Mouse (Mus musculus) midbrain, embryonic 11.5 days (tissue): ENCODE measurements at regions not wholly inside any gene's neighbourhood (a gene's known extent, or its start where the extent isn't known, plus 50 kb on each side); places are given as distances from the start of the nearest gene placed in this dataset.

Source experiments
- ATAC-seq: fragments of 200-750 bp; cut with Nextera tagmentation; 2 replicates; pipeline ENCODE4 v1.8.0; 2017; ENCODE audit warnings: moderate TSS enrichment, moderate library complexity; ENCODE audit not compliant: low FRiP score
- DNase-seq: peaks from one replicate; pipeline ENCODE4 v3.0.0; 2015; ENCODE audit warnings: low spot score; ENCODE audit errors: missing footprints
- H3K27ac ChIP-seq: fragments of 300-500 bp; sonication (generic); 2 replicates; pipeline ENCODE4 v1.5.1; 2014; ENCODE audit warnings: low read depth, low read length
- H3K27me3 ChIP-seq: fragments of 300-500 bp; sonication (generic); 2 replicates; pipeline ENCODE4 v1.6.1; 2014; ENCODE audit warnings: mild to moderate bottlenecking, low read length, moderate library complexity, mixed read lengths; ENCODE audit not compliant: control insufficient read depth, insufficient read depth
- H3K36me3 ChIP-seq: fragments of 300-500 bp; sonication (generic); 2 replicates; pipeline ENCODE4 v1.6.1; 2014; ENCODE audit warnings: mild to moderate bottlenecking, low read length, moderate library complexity, mixed read lengths; ENCODE audit not compliant: control insufficient read depth, insufficient read depth
- H3K4me1 ChIP-seq: fragments of 300-500 bp; sonication (generic); 2 replicates; pipeline ENCODE4 v1.6.1; 2014; ENCODE audit warnings: low read length; ENCODE audit not compliant: control insufficient read depth, insufficient read depth
- H3K4me2 ChIP-seq: fragments of 300-500 bp; sonication (generic); 2 replicates; pipeline ENCODE4 v1.6.1; 2014; ENCODE audit warnings: mild to moderate bottlenecking, moderate library complexity
- H3K4me3 ChIP-seq: fragments of 300-500 bp; sonication (generic); 2 replicates; pipeline ENCODE4 v1.5.1; 2014; ENCODE audit warnings: low read depth, low read length
- H3K9ac ChIP-seq: fragments of 300-500 bp; sonication (generic); 2 replicates; pipeline ENCODE4 v1.6.1; 2014; ENCODE audit warnings: low read length
- H3K9me3 ChIP-seq: fragments of 300-500 bp; sonication (generic); 2 replicates; pipeline ENCODE4 v1.6.1; 2016; ENCODE audit warnings: low read length; ENCODE audit not compliant: control insufficient read depth
- WGBS: fragments of 180-500 bp; shearing (Covaris S2); extraction: QIAGEN DNeasy Blood & Tissue Kit; methylation state at CpG from one replicate; pipeline ENCODE4 v1.1.7; 2014; 5-methylcytosine and 5-hydroxymethylcytosine counted together

DNA sequence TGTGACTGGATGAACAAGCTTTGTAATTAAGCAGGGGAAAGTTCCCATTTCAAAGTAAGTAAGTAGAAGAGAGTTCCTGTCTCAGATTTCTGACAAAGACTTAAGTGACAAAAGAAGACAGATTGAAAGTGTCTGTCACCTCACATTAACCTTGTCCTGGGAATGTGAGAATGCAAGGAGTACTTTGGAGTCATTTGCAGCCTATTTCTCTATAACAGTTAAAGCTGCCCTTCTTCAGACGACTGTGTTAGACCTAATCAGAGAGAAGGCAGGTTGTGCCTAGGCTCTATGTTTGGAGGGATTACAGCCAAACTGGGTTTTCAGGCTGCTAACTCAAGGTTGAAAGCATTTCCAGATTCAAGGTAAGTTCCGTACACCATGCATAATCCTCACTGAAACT is 446.5 kb downstream of the Pdgfc start:
- Histone ChIP-seq H3K27me3 (no peaks in the 10 kb centered on the region), H3K27ac (no peak overlapping the region), H3K9ac (no peak overlapping the region), H3K4me2 (no peak overlapping the region), H3K9me3 (no peaks in the 10 kb centered on the region), H3K4me1 (no peaks in the 10 kb centered on the region), H3K4me3 (no peak overlapping the region), H3K36me3 (no peaks in the 10 kb centered on the region)
- DNase-seq: no peak
- no peak for ATAC-seq
- 53% methylated on average over 2 of the region's 2 CpGs for WGBS

DNA sequence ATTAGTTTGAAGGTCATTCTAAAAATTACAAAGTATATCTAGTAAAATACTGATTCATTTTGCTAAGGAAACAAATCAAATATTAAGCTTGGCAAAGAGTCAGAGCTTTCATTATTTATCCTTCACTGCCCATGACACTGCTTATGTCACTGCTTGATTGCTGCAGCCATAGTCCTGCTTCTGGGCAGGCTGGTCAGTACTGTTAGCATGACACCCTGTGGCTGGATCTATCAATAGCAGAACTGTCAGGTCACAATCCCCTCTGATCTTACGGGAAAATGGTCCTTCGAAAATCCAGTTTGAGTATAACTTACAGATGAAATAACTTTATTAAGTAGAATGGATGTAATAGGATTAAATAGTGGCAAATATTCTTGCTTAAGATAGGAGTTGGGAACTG is 447.1 kb downstream of the Pdgfc start:
- WGBS: 72% methylated on average over 2 of the region's 2 CpGs
- H3K4me1 ChIP-seq: no peaks in the 10 kb centered on the region
- no peaks in the 10 kb centered on the region for H3K9me3 ChIP-seq
- DNase-seq: no peak
- no peak overlapping the region for H3K4me2 ChIP-seq
- no peaks in the 10 kb centered on the region for H3K36me3 ChIP-seq
- H3K4me3 ChIP-seq: no peak overlapping the region
- no peak overlapping the region for H3K27ac ChIP-seq
- H3K9ac ChIP-seq: no peak overlapping the region
- no peaks in the 10 kb centered on the region for H3K27me3 ChIP-seq
- ATAC-seq: 0 out of 2 replicates have a peak, but pooled peaks have one; percentile 66

DNA sequence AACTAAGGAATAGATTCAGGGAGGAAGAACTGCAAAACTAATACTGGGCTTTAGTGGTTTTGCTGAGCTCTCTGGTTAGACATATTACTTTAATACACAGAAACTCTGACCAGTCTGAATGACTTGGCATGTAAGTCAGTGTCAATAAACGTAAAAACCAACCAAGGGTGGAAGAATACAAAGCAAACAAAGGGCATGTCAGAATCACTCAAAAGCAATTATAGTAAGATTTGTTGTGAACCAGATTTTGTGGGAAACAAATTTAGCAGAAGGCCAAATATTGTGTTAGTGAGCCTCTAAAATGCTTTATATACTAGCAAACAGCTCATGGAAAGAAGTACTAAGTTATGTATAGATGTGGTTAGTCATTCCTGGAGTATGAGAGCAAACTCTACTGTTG is 427.1 kb upstream of the Ctso start:
- H3K4me2 ChIP-seq: no peak overlapping the region
- no peaks in the 10 kb centered on the region for H3K36me3 ChIP-seq
- 87% methylated on average over 1 of the region's 1 CpGs for WGBS
- no peaks in the 10 kb centered on the region for H3K9me3 ChIP-seq
- H3K4me1 ChIP-seq: no peaks in the 10 kb centered on the region
- no peak overlapping the region for H3K4me3 ChIP-seq
- H3K27ac ChIP-seq: no peak overlapping the region
- no peak overlapping the region for H3K9ac ChIP-seq
- H3K27me3 ChIP-seq: no peaks in the 10 kb centered on the region
- DNase-seq: no peak
- no peak for ATAC-seq

DNA sequence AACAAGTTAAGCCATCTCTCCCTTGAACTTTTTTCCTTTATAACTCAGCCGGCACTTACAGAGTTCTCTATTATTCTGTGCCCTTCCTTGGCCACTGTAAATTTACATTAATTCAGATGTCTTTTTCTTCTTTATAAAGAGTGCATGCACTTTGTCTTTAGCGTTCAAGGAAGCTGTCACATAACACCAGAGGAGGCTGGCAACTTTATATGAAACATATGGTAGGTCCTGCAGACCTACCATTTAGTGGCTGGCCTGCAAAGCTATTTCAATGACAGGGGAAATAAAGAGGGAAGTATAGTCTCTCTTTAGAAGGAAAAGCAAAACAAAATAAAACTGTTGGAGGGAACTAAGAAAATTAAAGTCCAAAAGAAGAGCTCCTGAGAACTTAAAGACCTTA is 423.8 kb upstream of the Ctso start:
- no peak overlapping the region for H3K4me3 ChIP-seq
- DNase-seq: no peak
- H3K36me3 ChIP-seq: no peaks in the 10 kb centered on the region
- H3K27ac ChIP-seq: no peak overlapping the region
- H3K4me1 ChIP-seq: no peaks in the 10 kb centered on the region
- no peaks in the 10 kb centered on the region for H3K27me3 ChIP-seq
- H3K9me3 ChIP-seq: no peaks in the 10 kb centered on the region
- H3K4me2 ChIP-seq: no peak overlapping the region
- H3K9ac ChIP-seq: no peak overlapping the region
- 63% methylated on average over 2 of the region's 2 CpGs for WGBS
- no peak for ATAC-seq

DNA sequence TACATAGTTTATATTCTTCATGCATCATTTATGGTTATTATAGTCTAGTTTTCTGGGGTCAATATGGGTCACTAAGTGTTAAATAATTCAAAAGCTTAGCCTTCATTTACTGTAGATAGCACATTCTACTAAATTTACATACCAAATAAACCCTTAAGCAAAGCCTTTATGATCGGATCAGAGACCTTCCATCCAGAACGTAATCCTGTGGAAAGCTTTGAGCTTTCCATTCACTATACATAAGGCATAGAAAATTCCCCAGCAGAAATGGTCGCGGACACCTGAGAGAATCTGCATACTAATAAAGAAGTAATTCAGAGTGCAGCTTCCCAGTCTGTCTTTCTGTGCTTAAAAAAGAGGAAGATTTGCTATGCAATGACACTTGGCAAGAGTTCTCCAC is 410.6 kb upstream of the Ctso start:
- Histone ChIP-seq H3K4me2 (no peak overlapping the region), H3K27me3 (no peaks in the 10 kb centered on the region), H3K9ac (no peak overlapping the region), H3K36me3 (no peaks in the 10 kb centered on the region), H3K27ac (no peak overlapping the region), H3K4me3 (no peak overlapping the region), H3K4me1 (no peaks in the 10 kb centered on the region), H3K9me3 (no peaks in the 10 kb centered on the region)
- 36% methylated on average over 4 of the region's 4 CpGs for WGBS
- no peak for DNase-seq
- peak; percentile 88 for ATAC-seq

DNA sequence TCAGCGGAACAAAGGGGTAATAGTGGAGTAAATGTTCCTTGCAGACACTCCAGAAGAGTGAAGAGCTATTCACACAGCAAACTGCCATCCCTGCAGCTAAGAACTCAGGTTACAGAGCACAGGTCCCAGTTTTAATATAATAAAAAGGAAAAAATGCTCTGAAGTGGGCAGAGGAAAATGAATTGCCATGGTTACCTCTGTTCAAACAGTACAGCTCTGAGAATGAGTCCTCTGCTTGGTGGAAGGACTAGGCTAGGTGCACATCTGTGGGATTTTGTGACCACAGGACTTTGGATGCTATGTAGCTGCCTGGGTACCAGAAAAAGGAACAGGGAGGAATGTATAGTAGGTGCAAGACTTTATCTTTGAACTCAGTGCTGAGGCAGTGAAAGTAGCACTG is 401.5 kb upstream of the Ctso start:
- H3K9me3 ChIP-seq: no peaks in the 10 kb centered on the region

DNA sequence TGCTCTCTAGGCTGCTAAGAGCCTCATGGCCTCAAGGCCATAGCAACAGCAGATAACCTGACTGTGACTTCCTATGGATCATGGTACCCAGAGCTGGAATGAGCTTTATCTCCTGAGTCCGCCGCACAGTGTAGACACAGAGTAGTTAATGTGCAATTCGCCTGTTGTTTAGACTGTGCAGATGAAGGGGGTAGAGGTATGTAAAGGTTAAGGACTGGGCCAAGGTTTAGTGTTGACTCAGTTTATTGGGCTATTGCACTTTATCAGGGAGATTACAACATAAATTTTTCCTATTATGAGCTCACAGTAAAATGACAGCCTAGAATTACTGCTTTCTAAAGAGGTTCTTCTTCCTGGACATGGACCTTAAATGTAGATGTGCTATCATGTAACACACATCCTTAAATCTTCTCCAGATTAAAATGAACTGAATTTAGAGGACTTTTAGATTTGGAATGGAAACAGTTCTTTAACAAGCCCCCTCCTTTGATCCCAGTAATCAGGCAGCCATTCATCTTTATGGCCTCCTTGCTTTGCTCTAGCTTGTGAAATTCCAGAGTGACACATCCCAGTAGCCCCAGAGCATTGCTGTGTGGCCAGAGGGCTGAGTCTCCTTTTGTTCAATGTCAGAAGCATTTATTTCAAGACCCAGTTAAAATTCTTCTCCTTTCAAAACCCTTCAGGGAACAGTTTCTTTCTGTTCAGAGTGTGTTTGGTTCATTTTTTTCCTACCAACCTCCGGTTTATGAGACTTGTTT is 396.8 kb upstream of the Ctso start:
- no peaks in the 10 kb centered on the region for H3K4me1 ChIP-seq
- no peak for DNase-seq
- 87% methylated on average over 4 of the region's 4 CpGs for WGBS
- H3K9me3 ChIP-seq: no peaks in the 10 kb centered on the region
- no peak for ATAC-seq
- no peaks in the 10 kb centered on the region for H3K27me3 ChIP-seq
- no peak overlapping the region for H3K27ac ChIP-seq
- no peaks in the 10 kb centered on the region for H3K36me3 ChIP-seq
- no peak overlapping the region for H3K4me3 ChIP-seq
- H3K4me2 ChIP-seq: no peak overlapping the region
- H3K9ac ChIP-seq: no peak overlapping the region

More for the DNA sequence above, 401.5 kb upstream of the Ctso start:
- DNase-seq: no peak
- Histone ChIP-seq H3K27me3 (no peaks in the 10 kb centered on the region), H3K27ac (no peak overlapping the region), H3K4me1 (no peaks in the 10 kb centered on the region), H3K36me3 (no peaks in the 10 kb centered on the region), H3K4me2 (no peak overlapping the region), H3K9ac (no peak overlapping the region), H3K4me3 (no peak overlapping the region)
- WGBS: 90% methylated on average over 1 of the region's 1 CpGs
- ATAC-seq: no peak

DNA sequence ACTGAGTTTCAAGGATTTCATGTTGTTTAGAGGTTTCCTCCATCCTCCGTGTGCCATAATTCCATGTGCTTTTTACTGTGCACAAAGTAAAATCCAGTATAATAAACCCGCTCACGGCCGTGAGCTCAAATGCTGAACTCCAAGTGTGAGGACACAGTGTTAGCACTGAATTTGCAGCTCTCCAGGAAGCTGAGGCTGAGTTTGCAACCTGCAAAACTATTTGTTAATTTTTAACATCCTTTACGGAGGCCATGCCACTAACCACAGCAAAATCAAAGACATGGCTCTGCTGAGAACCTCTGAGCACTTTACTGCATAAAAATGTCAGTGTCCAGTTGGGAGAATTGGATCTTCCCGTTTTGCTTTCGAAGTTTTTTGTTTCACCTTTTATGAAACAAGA is 377.6 kb upstream of the Ctso start:
- Histone ChIP-seq H3K9ac (no peak overlapping the region), H3K27ac (no peak overlapping the region), H3K9me3 (no peaks in the 10 kb centered on the region), H3K27me3 (no peaks in the 10 kb centered on the region), H3K4me2 (no peak overlapping the region), H3K4me3 (no peak overlapping the region), H3K4me1 (no peaks in the 10 kb centered on the region), H3K36me3 (no peaks in the 10 kb centered on the region)
- DNase-seq (no peak), ATAC-seq (no peak)
- WGBS: 79% methylated on average over 7 of the region's 7 CpGs

DNA sequence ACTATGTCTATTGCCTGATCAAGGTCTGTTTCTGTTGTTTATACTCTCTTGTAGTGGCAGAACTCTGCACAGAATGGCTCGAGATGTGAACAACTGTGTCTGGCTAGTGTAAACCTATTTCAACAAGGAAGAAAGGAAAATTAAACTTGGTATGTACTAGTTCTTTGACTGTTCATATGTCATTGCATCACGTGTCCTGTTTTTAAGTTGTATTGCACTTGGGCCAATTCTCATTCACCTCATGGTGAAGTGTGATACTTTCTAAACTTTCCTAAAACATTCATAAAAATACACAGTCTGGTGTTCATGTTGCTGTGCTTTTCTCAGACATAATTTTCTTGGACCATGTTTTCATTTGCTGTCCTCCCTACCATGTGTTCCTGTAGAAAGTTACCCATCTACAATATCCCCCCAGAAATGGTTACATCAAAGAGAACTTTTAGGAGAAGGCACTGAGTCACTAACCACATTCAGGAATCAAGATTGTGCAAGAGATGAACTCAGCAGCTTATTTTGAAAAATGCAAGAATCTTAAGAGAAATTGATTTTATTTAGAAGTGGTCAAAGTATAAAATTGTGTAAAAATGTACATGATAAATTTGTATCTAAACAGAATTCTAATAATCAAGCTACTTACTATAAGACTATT is 369.7 kb upstream of the Ctso start:
- DNase-seq (no peak), ATAC-seq (no peak)
- H3K9me3 ChIP-seq: no peaks in the 10 kb centered on the region
- H3K27ac ChIP-seq: no peak overlapping the region
- no peaks in the 10 kb centered on the region for H3K27me3 ChIP-seq
- H3K36me3 ChIP-seq: no peaks in the 10 kb centered on the region
- H3K4me2 ChIP-seq: no peak overlapping the region
- no peak overlapping the region for H3K9ac ChIP-seq
- 80% methylated on average over 2 of the region's 2 CpGs for WGBS
- no peaks in the 10 kb centered on the region for H3K4me1 ChIP-seq
- no peak overlapping the region for H3K4me3 ChIP-seq
